Mouse (Mus musculus) heart, postnatal 25 days (tissue): ENCODE results near the gene Olfr90. TPM values are rescaled to one million over a fixed set of nuclear protein-coding genes. Genes with fewer than 3 reads are reported as not detected.
"Not testable (repeated sequence)": the region's sequence is repeated elsewhere in the genome, so short reads cannot be mapped to it uniquely, and the experiment has no call there.

Experiments used
- DNase-seq: peaks from one replicate; pipeline ENCODE4 v3.0.0; 2022; ENCODE audit warnings: low spot score
- intact Hi-C: fragments of 180-260 bp; cut with DNase I; formaldehyde crosslinking; loops from one replicate; pipeline ENCODE4 v1.15.1; 2025
- total RNA-seq, 2 experiments: library from RNA; stranded (reverse); gene quantifications; 2 replicates each; pipeline ENCODE4 v1.2.3; 2021

Gene Olfr90
- total RNA-seq, result not detected

DNA sequence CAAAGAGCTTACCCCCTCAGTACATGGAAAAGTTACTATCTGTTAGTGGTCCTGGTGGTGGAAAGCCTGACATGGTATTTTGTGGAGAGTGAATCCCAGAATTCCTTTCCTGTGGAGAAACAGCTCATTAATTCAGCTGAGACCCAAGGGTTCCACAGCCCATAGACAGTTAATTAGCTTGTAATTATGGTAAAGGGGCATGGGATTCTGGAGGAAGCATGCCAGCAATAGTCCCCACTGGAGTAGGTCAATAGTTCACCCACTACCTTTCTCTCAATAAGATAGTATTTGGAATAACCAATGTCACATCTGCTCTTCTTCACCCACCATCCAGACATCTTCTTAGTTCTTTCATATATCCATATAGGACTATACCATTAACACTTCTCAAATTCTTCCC is at the start of gene Olfr90:
Gene Olfr90 (minus strand): TSS at position 101 of the 400 bp plus-strand sequence.
- DNase-seq, result no peak
- intact Hi-C loops, result no loop called here

- DNase-seq, intact Hi-C loops: not testable (repeated sequence)
Observed at GRCm38 (mm10) chr17:37131366-37131765, 43.1 kb upstream of the Olfr90 start.

DNA sequence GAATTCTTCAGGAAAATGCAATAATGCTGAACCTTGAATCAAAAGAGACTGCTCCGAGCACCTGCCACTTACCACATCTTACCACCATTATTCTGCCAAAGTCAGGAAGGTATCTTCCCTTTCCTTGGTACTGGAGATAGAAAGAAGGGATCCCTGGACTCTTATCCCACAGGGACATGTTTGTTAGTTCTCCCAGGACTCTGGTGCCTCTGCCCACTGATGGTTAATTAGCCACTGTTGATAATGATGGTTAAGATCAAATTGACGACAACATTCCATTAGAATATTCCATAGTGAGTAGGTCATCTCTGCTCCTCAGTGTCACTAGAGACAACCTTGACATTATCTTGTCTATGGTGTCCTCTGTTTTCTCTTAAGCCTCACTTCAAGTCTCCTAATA is 31.7 kb upstream of the Olfr90 start, which contains the start of gene Olfr92:
Gene Olfr92 (minus strand): TSS at position 101 of the 400 bp plus-strand sequence.
- intact Hi-C loops, result loop anchor here (1.0 kb wide), 1 partner anchor 21 kb away; no protein-coding TSS in a partner anchor
- DNase-seq, result no peak

GRCm38 (mm10) chr17:37098178-37098577 is 9.9 kb upstream of the Olfr90 start, which contains the start of gene Olfr91:
Gene Olfr91 (minus strand): TSS chr17:37098278.
- intact Hi-C loops, result no loop called here
- no peak for DNase-seq

DNA sequence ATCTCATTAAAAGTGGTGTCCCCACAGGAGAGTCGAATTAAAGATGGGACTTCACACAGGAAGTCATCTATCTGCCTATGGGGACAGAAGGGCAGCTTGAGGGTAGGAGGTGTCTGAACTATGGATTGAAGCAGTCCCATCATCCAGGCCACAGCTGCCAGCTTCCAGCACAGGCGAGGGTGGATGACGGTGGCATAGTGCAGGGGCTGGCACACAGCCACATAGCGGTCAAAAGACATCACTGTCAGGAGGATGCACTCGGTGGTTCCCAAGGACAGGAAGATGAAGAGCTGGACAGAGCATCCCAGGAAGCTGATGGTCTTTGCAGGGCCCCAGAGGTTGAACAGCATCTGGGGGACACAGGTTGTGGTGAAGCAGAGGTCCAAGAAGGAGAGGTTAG is 5.0 kb upstream of the Olfr90 start:
- DNase-seq, result no peak
- intact Hi-C loops, result no loop called here

GRCm38 (mm10) chr17:37092198-37092597 is 3.9 kb upstream of the Olfr90 start:
- intact Hi-C loops, result no loop called here
- no peak for DNase-seq

DNA sequence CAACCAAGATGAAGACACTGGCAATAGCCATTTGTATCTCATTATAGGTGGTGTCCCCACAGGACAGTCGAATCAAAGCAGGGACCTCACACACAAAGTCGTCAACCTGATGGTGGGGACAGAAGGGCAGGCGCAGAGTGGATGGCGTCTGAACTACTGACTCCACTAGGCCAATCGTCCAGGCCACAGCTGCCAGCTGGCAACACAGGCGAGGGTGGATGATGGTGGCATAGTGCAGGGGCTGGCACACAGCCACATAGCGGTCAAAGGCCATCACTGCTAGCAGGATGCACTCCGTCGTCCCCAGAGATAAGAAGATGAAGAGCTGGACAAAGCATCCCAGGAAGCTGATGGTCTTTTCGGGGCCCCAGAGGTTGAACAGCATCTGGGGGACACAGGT is 2.8 kb downstream of the Olfr90 start:
- DNase-seq, result no peak
- intact Hi-C loops, result no loop called here

GRCm38 (mm10) chr17:37084632-37085031 is 3.7 kb downstream of the Olfr90 start:
- DNase-seq, result no peak
- intact Hi-C loops, result no loop called here

DNA sequence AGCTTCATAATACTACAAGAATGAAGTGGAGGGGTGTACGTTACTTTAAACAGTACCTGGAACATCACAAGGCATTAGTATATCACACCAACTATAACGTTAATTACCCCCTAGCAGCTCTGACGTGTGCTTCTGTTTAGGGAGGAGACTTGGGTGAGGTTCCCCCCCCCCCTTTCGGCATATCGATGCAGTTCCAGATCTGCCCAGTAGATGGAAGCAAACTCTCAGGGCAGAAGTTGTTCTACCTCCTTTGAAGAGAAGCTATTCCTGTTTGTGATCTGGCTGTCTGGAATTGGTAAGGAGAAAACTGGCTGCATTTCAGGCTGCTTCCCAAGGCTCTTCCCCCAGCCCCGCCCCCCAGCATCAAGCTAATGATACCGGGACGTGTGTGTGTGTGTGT is 5.0 kb downstream of the Olfr90 start:
- intact Hi-C loops, result loop anchor here (1.0 kb wide), 1 partner anchor 120 kb away; no protein-coding TSS in a partner anchor
- DNase-seq, result no peak

DNA sequence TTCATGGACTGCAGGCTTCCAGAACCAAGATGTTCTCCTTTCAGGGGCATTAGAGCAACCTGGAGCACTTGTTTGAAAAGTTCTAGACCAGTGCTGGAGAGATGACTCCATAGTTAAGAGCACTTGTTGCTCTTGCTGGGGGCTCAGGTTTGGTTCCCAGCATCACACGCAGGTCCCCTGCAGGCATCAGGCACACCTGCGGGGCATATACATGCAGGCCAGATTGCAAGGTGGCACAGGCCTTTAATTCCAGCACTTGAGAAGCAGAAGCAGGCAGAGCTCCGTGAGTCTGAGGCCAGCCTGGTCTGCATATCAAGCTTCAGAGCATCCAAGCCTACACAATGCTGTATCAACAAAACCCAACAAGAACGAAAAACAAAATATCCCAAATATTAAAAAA is 6.6 kb downstream of the Olfr90 start:
- intact Hi-C loops, result no loop called here
- no peak for DNase-seq

DNA sequence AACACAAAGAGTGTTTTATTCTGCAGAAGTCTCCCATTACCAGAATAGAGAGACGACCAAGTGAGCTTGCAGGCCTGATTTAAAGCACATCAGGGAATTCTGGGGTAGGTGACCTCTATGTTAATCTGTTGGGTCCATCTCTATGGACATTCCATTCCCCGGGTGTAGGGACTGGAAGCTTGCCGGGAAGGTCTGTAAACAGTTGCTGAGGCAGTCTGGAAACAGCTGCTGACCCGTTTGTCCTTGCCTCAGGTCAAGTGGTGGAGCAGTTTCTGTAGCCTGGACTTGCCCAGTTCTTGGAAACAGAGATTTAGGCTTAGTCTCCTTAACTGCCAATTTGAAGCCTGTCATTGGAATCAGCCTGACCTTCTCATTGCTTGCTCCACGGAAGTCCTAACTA is 8.2 kb downstream of the Olfr90 start:
- intact Hi-C loops, result no loop called here

DNA sequence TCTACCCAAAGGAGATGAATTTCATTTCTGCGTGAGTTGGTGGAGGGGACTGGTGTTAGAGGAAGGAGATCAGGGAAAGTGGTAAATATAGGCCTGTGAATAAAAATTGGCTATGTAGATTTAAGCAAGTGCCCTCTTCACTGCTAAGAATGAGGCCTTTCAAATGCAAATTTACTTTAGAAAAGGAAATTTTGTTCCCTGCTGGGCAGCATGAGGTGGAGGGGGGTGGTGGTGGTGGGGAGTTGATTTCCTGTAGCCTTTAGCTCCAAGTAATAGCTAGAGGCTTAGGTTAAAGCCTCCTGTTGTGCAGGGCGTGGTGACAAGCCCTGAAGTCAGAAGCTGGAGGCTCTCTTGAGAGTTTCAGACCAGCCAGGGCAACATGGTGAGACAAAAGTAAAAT is 9.3 kb downstream of the Olfr90 start:
- intact Hi-C loops, result no loop called here
- no peak for DNase-seq

More for the DNA sequence above, 8.2 kb downstream of the Olfr90 start:
- DNase-seq, result no peak

DNA sequence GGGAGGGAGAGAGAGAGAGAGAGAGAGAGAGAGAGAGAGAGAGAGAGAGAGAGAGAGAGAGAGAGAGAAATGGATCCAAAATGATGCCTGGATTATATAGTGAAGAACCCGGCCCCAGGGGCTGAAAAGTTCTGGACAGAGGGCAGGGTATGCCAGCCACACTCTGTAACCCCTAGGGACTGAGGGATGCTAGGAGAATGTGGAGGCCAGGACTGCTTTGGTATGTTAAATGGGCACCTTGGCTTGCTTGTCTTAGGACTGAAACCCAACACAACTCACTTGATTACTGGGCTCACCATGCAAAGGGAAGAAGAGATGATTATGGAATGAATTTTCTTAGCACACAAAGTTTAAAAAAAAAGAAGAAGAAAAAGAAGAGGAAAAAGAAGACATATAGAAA is 10.1 kb downstream of the Olfr90 start:
- DNase-seq, result no peak
- intact Hi-C loops, result no loop called here

GRCm38 (mm10) chr17:37075766-37076165 is 12.5 kb downstream of the Olfr90 start:
- no peak for DNase-seq
- intact Hi-C loops, result no loop called here

DNA sequence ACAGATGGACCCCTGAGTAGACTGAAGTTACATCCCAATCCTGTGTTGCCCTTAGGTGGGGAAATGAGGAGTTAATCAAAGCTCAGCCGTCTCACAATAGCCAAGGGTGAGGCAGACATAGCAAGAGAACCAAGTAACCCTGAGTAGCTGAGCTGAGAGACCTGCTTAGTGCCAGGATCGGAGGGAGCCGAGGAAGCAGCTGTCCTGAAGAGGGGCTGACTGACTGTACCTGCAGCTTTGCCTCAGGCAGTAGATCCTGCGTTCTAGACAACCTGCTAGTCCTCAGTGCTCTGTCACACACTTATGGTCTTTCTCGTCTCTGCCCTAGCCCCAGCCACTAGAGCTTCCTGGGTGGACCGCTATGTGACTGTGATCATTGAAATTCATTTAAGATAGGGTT is 13.1 kb downstream of the Olfr90 start:
- no peak for DNase-seq
- intact Hi-C loops, result no loop called here

GRCm38 (mm10) chr17:37072730-37073276 is 15.5 kb downstream of the Olfr90 start:
- intact Hi-C loops, result no loop called here
- DNase-seq, result no peak

DNA sequence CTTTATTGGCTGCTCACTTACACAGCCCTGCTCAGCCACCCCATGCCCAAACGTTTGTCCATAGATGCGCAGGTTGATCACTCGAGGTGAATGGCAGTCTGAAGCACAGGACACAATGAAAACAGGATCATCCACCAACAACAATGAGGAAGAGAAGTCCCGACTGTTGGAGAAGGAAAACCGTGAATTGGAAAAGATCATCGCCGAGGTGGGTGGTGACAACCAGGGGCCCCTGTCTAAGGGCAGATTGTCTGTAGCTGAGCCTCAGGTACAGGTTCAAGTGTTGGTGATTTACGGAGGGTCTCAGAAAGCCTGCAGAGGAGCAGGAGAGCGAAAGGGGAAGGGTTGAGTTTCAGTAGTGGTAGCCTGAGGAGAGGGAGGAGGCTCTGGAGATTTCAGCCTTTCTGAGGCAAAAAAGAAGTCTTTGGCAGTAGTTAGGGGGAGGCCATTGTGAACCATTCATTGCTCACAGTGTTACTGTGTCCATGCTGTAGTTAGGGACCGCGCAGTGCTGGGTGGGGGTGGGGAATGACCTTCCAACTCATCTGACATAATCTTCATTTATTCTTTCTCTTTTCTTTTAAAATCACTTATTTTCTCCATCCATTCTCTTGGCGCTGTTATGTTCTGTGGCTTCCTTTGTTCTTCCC is 16.1 kb downstream of the Olfr90 start:
- intact Hi-C loops, result no loop called here

DNA sequence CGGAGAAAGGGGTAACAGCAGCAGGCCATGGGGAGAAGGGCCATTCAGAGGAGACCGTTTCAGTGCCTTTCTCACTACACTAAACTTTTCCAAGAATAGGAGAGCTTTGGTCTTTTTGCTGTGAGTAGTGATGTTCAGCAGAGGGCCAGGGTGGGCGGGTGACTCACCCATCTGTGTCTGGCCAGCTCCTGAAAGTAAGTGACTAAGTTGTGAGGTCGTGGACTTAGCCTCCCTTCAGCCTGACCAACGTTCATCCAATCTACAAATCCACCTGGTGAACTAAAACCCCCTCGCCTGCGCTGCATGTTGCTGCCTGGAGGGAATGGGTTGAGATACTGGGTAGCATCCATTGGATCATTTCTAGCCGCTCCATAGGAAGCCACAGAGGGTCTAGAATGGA is 18.2 kb downstream of the Olfr90 start:
- intact Hi-C loops, result no loop called here
- no peak for DNase-seq

More for the DNA sequence above, 16.1 kb downstream of the Olfr90 start:
- no peak for DNase-seq

- DNase-seq, result no peak
- intact Hi-C loops, result no loop called here
Observed at GRCm38 (mm10) chr17:37067861-37068260, 20.4 kb downstream of the Olfr90 start.

GRCm38 (mm10) chr17:37065993-37066392 is 22.3 kb downstream of the Olfr90 start:
- intact Hi-C loops, result no loop called here
- no peak for DNase-seq

GRCm38 (mm10) chr17:37063686-37064495 is 24.4 kb downstream of the Olfr90 start:
- intact Hi-C loops, result no loop called here

More at GRCm38 (mm10) chr17:37063686-37064495, 24.4 kb downstream of the Olfr90 start:
- DNase-seq, result no peak
